Mouse (Mus musculus) bone marrow macrophage, adult 2 months (primary cell): ENCODE measurements around the gene Rragb.

Experiments used
- CTCF ChIP-seq: IDR thresholded peaks from 2 replicates; pipeline ENCODE4 v1.5.1; 2012; ENCODE audit warnings: low read depth, mild to moderate bottlenecking, low read length, moderate library complexity
- POLR2A ChIP-seq: IDR thresholded peaks from 2 replicates; pipeline ENCODE4 v1.6.1; 2012; ENCODE audit warnings: mild to moderate bottlenecking, low read depth, low read length, borderline replicate concordance

- TF ChIP-seq CTCF (no peak), POLR2A (no peak)
Observed at GRCm38 (mm10) chrX:153142656-153143055, 2.9 kb downstream of the Rragb start.
